Mouse (Mus musculus) C2C12 (cell line): ENCODE measurements at regions not wholly inside any gene's neighbourhood (a gene's known extent, or its start where the extent isn't known, plus 50 kb on each side); places are given as distances from the start of the nearest gene placed in this dataset.

Experiments
- H3K27me3 ChIP-seq: one replicate; pipeline ENCODE4 v1.6.1; 2011; ENCODE audit not compliant: control insufficient read depth, insufficient read depth, insufficient read length
- H3K36me3 ChIP-seq: one replicate; pipeline ENCODE4 v1.6.1; 2011; ENCODE audit not compliant: control insufficient read depth, insufficient read depth
- H3K4me3 ChIP-seq: one replicate; pipeline ENCODE4 v1.5.1; 2011; ENCODE audit warnings: mild to moderate bottlenecking, control low read depth; ENCODE audit not compliant: poor library complexity, insufficient read depth, severe bottlenecking
- H3K79me2 ChIP-seq: one replicate; pipeline ENCODE4 v1.6.1; 2011; ENCODE audit not compliant: control insufficient read depth, insufficient read depth
- H3K79me3 ChIP-seq: one replicate; pipeline ENCODE4 v1.6.1; 2011; ENCODE audit warnings: low read depth, control low read depth
- H3ac ChIP-seq: one replicate; pipeline ENCODE3; 2011; ENCODE audit warnings: low read depth; ENCODE audit not compliant: control insufficient read depth, insufficient read length
- CEBPB ChIP-seq: IDR thresholded peaks from one replicate; pipeline ENCODE4 v1.6.1; 2011; ENCODE audit warnings: low read depth, mild to moderate bottlenecking, control low read depth, moderate library complexity
- CTCF ChIP-seq: IDR thresholded peaks from one replicate; pipeline ENCODE4 v1.5.1; 2011; ENCODE audit not compliant: control insufficient read depth, insufficient read depth, insufficient read length
- FOSL1 ChIP-seq: IDR thresholded peaks from one replicate; pipeline ENCODE4 v1.8.0; 2011; ENCODE audit warnings: mild to moderate bottlenecking, low read length; ENCODE audit not compliant: poor library complexity, insufficient read depth, severe bottlenecking
- MAX ChIP-seq: IDR thresholded peaks from one replicate; pipeline ENCODE4 v1.6.1; 2011; ENCODE audit warnings: mild to moderate bottlenecking, control low read depth
- MYOD1 ChIP-seq: IDR thresholded peaks from one replicate; pipeline ENCODE4 v1.6.1; 2011; ENCODE audit warnings: low read depth; ENCODE audit not compliant: control insufficient read depth, insufficient read length
- MYOG ChIP-seq: IDR thresholded peaks from one replicate; pipeline ENCODE4 v1.6.1; 2011; ENCODE audit not compliant: control insufficient read depth, insufficient read length; ENCODE audit errors: extremely low read depth
- USF1 ChIP-seq: IDR thresholded peaks from one replicate; pipeline ENCODE4 v1.6.1; 2011; ENCODE audit warnings: low read depth, mild to moderate bottlenecking, control low read depth, moderate library complexity

GRCm38 (mm10) chr3:56681031-56681430, 497.5 kb upstream of the Nbea start:
- TF ChIP-seq MYOG (no peak), MYOD1 (no peak), MAX (no peak), USF1 (no peak), CEBPB (no peak), FOSL1 (no peak), CTCF (no peak)
- Histone ChIP-seq H3K36me3 (no peaks in the 10 kb centered on the region), H3K4me3 (no peak overlapping the region), H3K79me3 (no peaks in the 10 kb centered on the region), H3K27me3 (no peaks in the 10 kb centered on the region), H3ac (no peak overlapping the region), H3K79me2 (no peaks in the 10 kb centered on the region)

- H3K79me3 ChIP-seq = no peaks in the 10 kb centered on the region
- no peaks in the 10 kb centered on the region for H3K36me3 ChIP-seq
- H3K27me3 ChIP-seq = no peaks in the 10 kb centered on the region
- TF ChIP-seq USF1 (no peak), MYOD1 (no peak)
- H3ac ChIP-seq = no peak overlapping the region
- no peak overlapping the region for H3K4me3 ChIP-seq
- no peaks in the 10 kb centered on the region for H3K79me2 ChIP-seq
Observed at GRCm38 (mm10) chr3:56668829-56669228, 485.3 kb upstream of the Nbea start.

GRCm38 (mm10) chr3:56660594-56660993, 477.1 kb upstream of the Nbea start:
- Histone ChIP-seq H3K27me3 (no peaks in the 10 kb centered on the region), H3K79me3 (no peaks in the 10 kb centered on the region), H3K4me3 (no peak overlapping the region), H3K79me2 (no peaks in the 10 kb centered on the region), H3K36me3 (no peaks in the 10 kb centered on the region), H3ac (no peak overlapping the region)
- no peak for TF ChIP-seq MYOD1
- TF ChIP-seq USF1 = no peak
- no peak for TF ChIP-seq FOSL1
- TF ChIP-seq CTCF = no peak
- TF ChIP-seq CEBPB = no peak
- TF ChIP-seq MAX = no peak
- no peak for TF ChIP-seq MYOG

- Histone ChIP-seq H3ac (no peak overlapping the region), H3K79me3 (no peaks in the 10 kb centered on the region), H3K79me2 (no peaks in the 10 kb centered on the region), H3K27me3 (no peaks in the 10 kb centered on the region), H3K4me3 (no peak overlapping the region), H3K36me3 (no peaks in the 10 kb centered on the region)
- TF ChIP-seq MAX (no peak), FOSL1 (no peak), USF1 (no peak), MYOG (no peak), CEBPB (no peak), CTCF (no peak), MYOD1 (no peak)
Observed at GRCm38 (mm10) chr3:56647313-56647712, 463.8 kb upstream of the Nbea start.
